Mouse (Mus musculus) forebrain, embryonic 11.5 days (tissue): ENCODE measurements around the gene Cdh24. TPM values are rescaled to one million over a fixed set of nuclear protein-coding genes. Genes with fewer than 3 reads are reported as not detected.
A peak's percentile ranks its signal among the peaks of the same experiment; 100 is the strongest.

Source experiments
- ATAC-seq: fragments of 200-750 bp; cut with Nextera tagmentation; replicated peaks from 2 replicates; pipeline ENCODE4 v1.8.0; 2017; ENCODE audit warnings: moderate TSS enrichment; ENCODE audit not compliant: low FRiP score
- DNase-seq: peaks from one replicate; pipeline ENCODE4 v3.0.0-alpha.2; 2017; ENCODE audit warnings: low spot score
- H3K27ac ChIP-seq: fragments of 300-500 bp; sonication (generic); 2 replicates; pipeline ENCODE4 v1.5.1; 2014; ENCODE audit warnings: low read depth, low read length
- H3K27me3 ChIP-seq: fragments of 300-500 bp; sonication (generic); 2 replicates; pipeline ENCODE4 v1.6.1; 2014; ENCODE audit warnings: mild to moderate bottlenecking, low read length, mixed read lengths; ENCODE audit not compliant: control insufficient read depth, insufficient read depth
- H3K36me3 ChIP-seq: fragments of 300-500 bp; sonication (generic); 2 replicates; pipeline ENCODE4 v1.6.1; 2014; ENCODE audit warnings: mild to moderate bottlenecking, low read length, moderate library complexity, mixed read lengths; ENCODE audit not compliant: control insufficient read depth, insufficient read depth
- H3K4me1 ChIP-seq: fragments of 300-500 bp; sonication (generic); replicated peaks from 2 replicates; pipeline ENCODE4 v1.6.1; 2014; ENCODE audit warnings: low read length, mixed read lengths; ENCODE audit not compliant: control insufficient read depth, insufficient read depth
- H3K4me2 ChIP-seq: fragments of 300-500 bp; sonication (generic); 2 replicates; pipeline ENCODE4 v1.6.1; 2014; ENCODE audit warnings: low read depth, mild to moderate bottlenecking, low read length, moderate library complexity, mixed read lengths; ENCODE audit not compliant: severe bottlenecking
- H3K4me3 ChIP-seq: fragments of 300-500 bp; sonication (generic); 2 replicates; pipeline ENCODE4 v1.5.1; 2014; ENCODE audit warnings: low read depth, low read length
- H3K9ac ChIP-seq: fragments of 300-500 bp; sonication (generic); 2 replicates; pipeline ENCODE4 v1.6.1; 2014; ENCODE audit warnings: low read length
- H3K9me3 ChIP-seq: fragments of 300-500 bp; sonication (generic); 2 replicates; pipeline ENCODE4 v1.6.1; 2016; ENCODE audit warnings: low read length, mixed read lengths; ENCODE audit not compliant: control insufficient read depth
- WGBS: fragments of 180-500 bp; shearing (Covaris S2); extraction: QIAGEN DNeasy Blood & Tissue Kit; methylation state at CpG from one replicate; pipeline ENCODE4 v1.1.7; 2014; 5-methylcytosine and 5-hydroxymethylcytosine counted together
- polyA plus RNA-seq: library from polyadenylated mRNA; unstranded; fragments of >200 nt; fragmentation: Nextera tagmentation; extraction: Ambion mirVana; gene quantifications from 2 replicates; pipeline ENCODE4 v1.2.1, GENCODE M21; 2014

Gene Cdh24
- polyA plus RNA-seq, 1 experiment from 2014 or later = 10.5 TPM

- H3K36me3 ChIP-seq = no peaks in the 10 kb centered on the region; the same call in 1 of the 2 replicates
Measured at GRCm38 (mm10) chr14:54609245-54609644, 31.9 kb downstream of the Cdh24 start.

GRCm38 (mm10) chr14:54607226-54607625 is 33.9 kb downstream of the Cdh24 start:
- Histone ChIP-seq H3K9ac (no peak overlapping the region), H3K36me3 (no peaks in the 10 kb centered on the region; the same call in 1 of the 2 replicates), H3K4me2 (no peak overlapping the region), H3K27ac (no peak overlapping the region), H3K9me3 (no peaks in the 10 kb centered on the region), H3K4me3 (no peak overlapping the region), H3K27me3 (no peaks in the 10 kb centered on the region), H3K4me1 (peaks cover 2% of the 10 kb centered on the region; the same call in 1 of the 2 replicates)
- WGBS = 63% methylated on average over 8 of the region's 8 CpGs
- DNase-seq = peak; percentile 41
- ATAC-seq = no peak

More at GRCm38 (mm10) chr14:54609245-54609644, 31.9 kb downstream of the Cdh24 start:
- Histone ChIP-seq H3K4me3 (no peak overlapping the region), H3K4me1 (peaks cover 2% of the 10 kb centered on the region; the same call in 1 of the 2 replicates), H3K27ac (no peak overlapping the region), H3K4me2 (no peak overlapping the region), H3K9ac (no peak overlapping the region), H3K9me3 (no peaks in the 10 kb centered on the region), H3K27me3 (no peaks in the 10 kb centered on the region)
- 88% methylated on average over 4 of the region's 4 CpGs for WGBS
- no peak for DNase-seq
- no peak for ATAC-seq

DNA sequence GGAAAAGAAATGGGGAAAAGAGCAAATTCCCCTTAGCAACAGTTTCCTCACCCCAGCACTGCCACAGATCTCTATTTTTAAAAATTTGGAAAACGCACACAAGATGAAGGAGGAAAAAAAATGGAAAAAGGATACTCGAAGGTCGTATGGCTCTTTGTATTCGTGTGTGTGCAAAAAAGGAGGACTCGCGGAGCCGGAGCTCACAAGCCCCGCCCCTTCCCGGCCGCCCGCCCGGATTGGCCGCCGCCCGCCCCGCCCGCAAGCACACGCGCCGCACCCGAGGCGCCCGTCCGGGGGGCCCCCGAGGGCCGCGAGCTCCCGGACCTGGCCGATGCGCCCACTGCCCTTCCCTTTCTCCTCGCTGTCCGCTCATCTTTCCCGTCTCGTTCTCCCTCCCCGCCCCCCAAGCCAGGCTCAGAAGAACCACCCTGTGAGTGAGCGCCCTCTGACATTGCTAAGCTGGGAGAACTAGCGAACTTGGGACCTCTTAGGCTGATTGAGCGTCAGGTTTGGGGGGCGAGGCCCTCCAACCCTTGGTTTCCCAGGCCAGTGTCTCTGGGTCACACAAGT is 35.3 kb downstream of the Cdh24 start, which contains the start of gene 4931414P19Rik:
TSS of gene 4931414P19Rik (minus strand) at position 242 of the 570 bp plus-strand sequence.
- WGBS = 1% methylated on average over 39 of the region's 39 CpGs
- peak; percentile 87 for DNase-seq
- peak within 1 kb of the TSS; percentile 44 for H3K4me3 ChIP-seq
- H3K9me3 ChIP-seq = no peaks in the 10 kb centered on the region
- ATAC-seq = peak; percentile 37
- peaks cover 2% of the 10 kb centered on the region; the same call in 1 of the 2 replicates for H3K4me1 ChIP-seq
- peak within 1 kb of the TSS; percentile 55 for H3K27ac ChIP-seq
- peak within 1 kb of the TSS; percentile 62 for H3K9ac ChIP-seq
- H3K4me2 ChIP-seq = peak within 1 kb of the TSS; percentile 58
- no peaks in the 10 kb centered on the region for H3K36me3 ChIP-seq
- H3K27me3 ChIP-seq = no peaks in the 10 kb centered on the region

- Histone ChIP-seq H3K9ac (no peak overlapping the region; the same call in 1 of the 2 replicates), H3K36me3 (no peaks in the 10 kb centered on the region), H3K4me1 (peaks cover 2% of the 10 kb centered on the region; the same call in 1 of the 2 replicates), H3K27me3 (no peaks in the 10 kb centered on the region), H3K9me3 (no peaks in the 10 kb centered on the region), H3K4me2 (peak overlapping the region; percentile 33), H3K4me3 (peak overlapping the region; percentile 16; the same call in 1 of the 2 replicates), H3K27ac (0 out of 2 replicates have a peak overlapping the region, but pooled peaks have one; percentile 42)
- no peak for DNase-seq
- 86% methylated on average over 8 of the region's 8 CpGs for WGBS
- ATAC-seq = no peak
Measured at GRCm38 (mm10) chr14:54603686-54604085, 37.5 kb downstream of the Cdh24 start.

DNA sequence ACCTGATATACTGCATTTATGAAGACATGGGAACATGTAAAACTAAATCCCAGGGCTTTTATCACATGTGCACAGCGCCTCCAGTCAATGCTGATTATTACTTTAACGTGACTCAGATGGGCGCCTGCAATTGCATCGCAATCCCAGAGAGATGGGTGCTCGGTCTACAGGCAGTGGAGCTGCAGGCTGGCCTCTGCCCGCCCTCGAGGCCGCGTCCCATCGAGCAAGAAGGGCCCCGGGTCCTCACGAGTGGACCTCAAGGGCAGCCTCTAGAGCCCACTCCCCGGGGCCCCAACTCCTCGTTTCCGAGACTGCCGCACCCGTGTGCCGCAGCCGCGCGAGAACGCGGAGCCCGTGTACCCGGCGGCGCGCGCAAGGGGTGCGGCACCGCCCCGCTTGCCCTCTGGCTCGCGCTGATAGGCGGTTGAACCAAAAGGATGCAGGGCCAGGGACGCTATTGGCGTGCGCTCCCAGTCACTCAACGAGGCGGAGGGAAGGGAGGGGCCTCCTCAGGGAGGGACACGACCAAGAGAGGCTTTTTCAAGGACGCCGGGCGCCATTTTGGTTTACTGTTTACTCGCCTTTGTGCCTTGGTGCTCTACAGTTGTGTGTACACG is 38.0 kb downstream of the Cdh24 start:
- H3K9ac ChIP-seq = peak overlapping the region; percentile 89
- no peaks in the 10 kb centered on the region for H3K27me3 ChIP-seq
- peak overlapping the region; percentile 74 for H3K27ac ChIP-seq
- DNase-seq = peak; percentile 97
- WGBS = under 1% methylated on average over 46 of the region's 46 CpGs
- H3K36me3 ChIP-seq = no peaks in the 10 kb centered on the region
- peak overlapping the region; percentile 48 for H3K4me2 ChIP-seq
- H3K4me1 ChIP-seq = peaks cover 2% of the 10 kb centered on the region; the same call in 1 of the 2 replicates
- peak overlapping the region; percentile 56 for H3K4me3 ChIP-seq
- H3K9me3 ChIP-seq = no peaks in the 10 kb centered on the region
- peak; percentile 99 for ATAC-seq

GRCm38 (mm10) chr14:54602613-54603012 is 38.6 kb downstream of the Cdh24 start:
- ATAC-seq (no peak), DNase-seq (no peak)
- WGBS = 46% methylated on average over 4 of the region's 4 CpGs
- peak overlapping the region; percentile 74; the same call in 1 of the 2 replicates for H3K27ac ChIP-seq
- H3K27me3 ChIP-seq = no peaks in the 10 kb centered on the region
- no peaks in the 10 kb centered on the region for H3K9me3 ChIP-seq
- peaks cover 2% of the 10 kb centered on the region; the same call in 1 of the 2 replicates for H3K4me1 ChIP-seq
- H3K9ac ChIP-seq = peak overlapping the region; percentile 89; the same call in 1 of the 2 replicates
- no peaks in the 10 kb centered on the region for H3K36me3 ChIP-seq
- peak overlapping the region; percentile 56 for H3K4me3 ChIP-seq
- peak overlapping the region; percentile 48 for H3K4me2 ChIP-seq

- no peak for ATAC-seq
Measured at GRCm38 (mm10) chr14:54601601-54602000, 39.6 kb downstream of the Cdh24 start.

DNA sequence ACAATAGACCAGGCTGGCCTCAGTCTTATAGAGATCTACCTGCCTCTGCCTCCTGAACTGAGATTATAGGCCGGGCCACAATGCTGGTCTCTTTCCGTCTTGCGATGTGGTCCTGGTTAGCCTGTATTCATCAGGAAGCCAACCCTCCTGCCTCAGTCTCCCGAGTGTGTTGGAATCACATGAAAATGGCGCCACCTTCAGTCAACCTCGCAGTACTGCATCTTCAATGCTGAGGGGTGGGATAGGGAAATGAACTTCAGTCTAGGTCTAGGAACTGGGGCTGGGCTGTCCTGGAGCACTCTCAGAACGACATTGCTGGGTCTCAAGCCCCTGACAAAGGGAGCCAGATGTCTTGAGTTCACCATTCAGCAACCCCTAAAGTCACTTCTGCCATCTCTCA is 44.1 kb downstream of the Cdh24 start:
- H3K4me1 ChIP-seq = no peaks in the 10 kb centered on the region
- 85% methylated on average over 7 of the region's 7 CpGs for WGBS

More at GRCm38 (mm10) chr14:54601601-54602000, 39.6 kb downstream of the Cdh24 start:
- no peak overlapping the region for H3K27ac ChIP-seq
- peaks cover 2% of the 10 kb centered on the region; the same call in 1 of the 2 replicates for H3K4me1 ChIP-seq
- no peaks in the 10 kb centered on the region for H3K27me3 ChIP-seq
- no peak overlapping the region for H3K4me2 ChIP-seq
- H3K4me3 ChIP-seq = no peak overlapping the region
- DNase-seq = no peak
- H3K9me3 ChIP-seq = no peaks in the 10 kb centered on the region
- WGBS = 79% methylated on average over 2 of the region's 2 CpGs
- H3K9ac ChIP-seq = no peak overlapping the region
- H3K36me3 ChIP-seq = no peaks in the 10 kb centered on the region

More for the DNA sequence above, 44.1 kb downstream of the Cdh24 start:
- no peak overlapping the region for H3K4me3 ChIP-seq
- H3K4me2 ChIP-seq = no peak overlapping the region
- ATAC-seq (no peak), DNase-seq (no peak)
- H3K9ac ChIP-seq = no peak overlapping the region
- no peaks in the 10 kb centered on the region for H3K27me3 ChIP-seq
- H3K9me3 ChIP-seq = no peaks in the 10 kb centered on the region; the same call in 1 of the 2 replicates
- H3K27ac ChIP-seq = no peak overlapping the region
- no peaks in the 10 kb centered on the region for H3K36me3 ChIP-seq
